Mouse (Mus musculus) left cerebral cortex, postnatal 10 days (tissue): Measurements from ENCODE around the gene Kctd2. TPM values are rescaled to one million over a fixed set of nuclear protein-coding genes. Genes with fewer than 3 reads are reported as not detected.
A peak's percentile ranks its signal among the peaks of the same experiment; 100 is the strongest.

Experiments used
- DNase-seq, 2 experiments: peaks; one replicate each; pipeline ENCODE4 v3.0.0; 2021 to 2022; ENCODE audit warnings: low spot score in 2 of 2, mixed read lengths in 1 of 2; ENCODE audit errors: extremely low spot score in 1 of 2
- intact Hi-C: fragments of 180-260 bp; cut with DNase I; formaldehyde crosslinking; loops from one replicate; pipeline ENCODE4 v1.15.1; 2025
- total RNA-seq, 2 experiments: library from RNA; stranded (reverse); gene quantifications; 2 replicates each; pipeline ENCODE4 v1.2.3; 2021

The Kctd2 gene
- total RNA-seq, 2 experiments from 2014 or later, result 54.3 to 55.7 TPM

- DNase-seq, result no peak
- intact Hi-C loops, result no loop called here
Observed at GRCm38 (mm10) chr11:115393721-115394325, 26.1 kb upstream of the Kctd2 start.

DNA sequence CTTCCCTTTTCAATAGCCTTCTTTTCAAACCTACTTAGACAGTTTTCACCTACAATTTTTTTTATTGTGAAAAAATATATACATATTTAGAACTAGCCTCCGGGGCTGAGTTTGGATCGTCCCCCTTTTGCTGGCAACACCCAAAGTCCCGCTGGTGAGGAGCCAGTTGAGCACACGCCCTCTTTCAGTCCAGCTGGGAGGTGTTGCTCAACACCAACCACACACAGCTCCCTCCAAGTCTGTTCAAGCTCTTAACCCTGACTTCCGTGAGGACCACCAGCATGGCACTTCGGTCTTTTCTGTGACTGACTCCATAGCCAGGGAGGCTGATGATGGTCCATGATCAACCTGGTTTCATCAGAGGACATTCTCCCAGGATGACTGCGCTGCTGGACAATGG lies 21.8 kb upstream of the Kctd2 start:
- DNase-seq, result no peak
- intact Hi-C loops, result no loop called here

DNA sequence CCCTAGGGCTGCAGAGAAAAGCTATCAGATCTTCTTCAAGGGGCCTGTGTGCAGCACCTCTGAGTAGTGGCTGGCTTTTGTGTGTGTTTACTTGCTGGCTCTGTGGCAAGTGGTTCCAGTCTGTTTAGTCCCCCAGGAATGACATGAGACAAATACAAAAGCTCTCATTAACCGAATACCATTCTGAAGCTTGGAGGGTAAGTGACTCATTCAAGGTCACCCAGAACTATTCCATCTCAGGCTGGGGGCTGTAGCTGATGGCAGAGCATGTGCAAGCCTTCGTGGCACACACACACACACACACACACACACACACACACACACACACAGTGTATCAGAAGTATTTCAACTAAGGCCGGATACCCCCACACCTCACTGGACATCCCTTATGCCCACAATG lies 19.8 kb upstream of the Kctd2 start:
- no peak for DNase-seq
- intact Hi-C loops, result no loop called here

DNA sequence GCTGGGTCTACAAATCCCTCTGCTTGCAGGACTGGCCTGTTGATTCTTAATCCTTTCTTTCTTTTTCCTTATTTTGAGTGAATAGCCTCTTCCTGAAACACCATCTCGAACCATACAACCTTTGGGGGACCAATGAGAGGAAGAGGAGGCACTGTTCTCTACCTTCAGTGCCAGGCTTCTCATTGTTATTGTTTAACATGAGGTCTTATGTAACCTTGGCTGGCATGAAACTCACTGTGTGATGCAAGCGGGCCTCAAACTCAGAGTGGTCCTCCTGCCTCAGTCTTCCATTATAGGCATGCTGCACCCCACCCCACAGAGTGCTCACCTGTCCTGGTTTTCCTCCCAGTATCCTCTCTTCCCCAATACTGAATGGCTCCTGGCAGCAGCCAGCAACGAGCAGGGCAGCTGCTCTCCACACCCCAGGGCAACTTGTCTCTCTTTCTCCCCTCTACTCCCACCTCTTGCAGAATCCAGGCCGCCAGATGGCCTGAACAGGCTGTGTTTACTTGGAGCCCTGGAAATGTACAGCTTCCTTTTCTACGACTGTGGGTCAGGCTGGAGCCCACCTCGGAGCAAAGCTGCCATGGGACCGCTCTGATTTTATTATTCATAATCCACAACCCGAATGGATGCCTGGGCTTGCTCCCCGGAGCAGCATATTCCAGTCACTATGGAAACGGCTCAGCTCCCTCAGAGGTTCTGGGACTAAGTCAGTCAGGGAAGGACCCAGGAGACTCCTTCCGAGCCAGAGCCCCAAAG lies 19.1 kb upstream of the Kctd2 start:
- intact Hi-C loops, result no loop called here
- DNase-seq, result peak in 1 of 2 experiments; percentile 28

- intact Hi-C loops, result no loop called here
- peak; percentile 80 to 91 for DNase-seq
Observed at GRCm38 (mm10) chr11:115403338-115404124, 16.4 kb upstream of the Kctd2 start, which contains the start of gene Mrpl58. TSS of gene Mrpl58 (plus strand) at chr11:115403752.

DNA sequence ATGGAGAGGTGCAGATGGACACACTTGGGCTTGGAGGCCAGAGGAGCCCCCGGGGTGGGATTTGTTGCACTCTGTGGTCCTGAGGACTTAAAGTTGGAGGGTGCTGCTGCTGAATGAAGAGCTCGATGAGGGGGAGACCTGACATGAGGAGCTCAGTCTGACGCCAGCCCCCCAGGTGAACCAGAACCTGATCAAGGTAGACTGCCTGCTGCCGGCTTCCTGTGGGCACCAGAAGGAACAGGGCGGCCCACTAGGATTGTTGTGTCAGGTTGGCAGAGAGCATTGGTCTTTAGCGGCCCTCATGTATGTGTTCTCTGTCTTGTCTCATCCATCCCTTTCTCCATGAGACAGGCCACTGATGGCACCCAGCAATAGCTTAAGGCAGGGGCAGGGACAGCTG lies 14.2 kb upstream of the Kctd2 start:
- intact Hi-C loops, result no loop called here
- DNase-seq, result peak in 1 of 2 experiments; percentile 20

- DNase-seq, result no peak
- intact Hi-C loops, result no loop called here
Observed at GRCm38 (mm10) chr11:115406858-115407401, 13.0 kb upstream of the Kctd2 start.

- intact Hi-C loops, result no loop called here
- DNase-seq, result no peak
Observed at GRCm38 (mm10) chr11:115408266-115408920, 11.5 kb upstream of the Kctd2 start.

DNA sequence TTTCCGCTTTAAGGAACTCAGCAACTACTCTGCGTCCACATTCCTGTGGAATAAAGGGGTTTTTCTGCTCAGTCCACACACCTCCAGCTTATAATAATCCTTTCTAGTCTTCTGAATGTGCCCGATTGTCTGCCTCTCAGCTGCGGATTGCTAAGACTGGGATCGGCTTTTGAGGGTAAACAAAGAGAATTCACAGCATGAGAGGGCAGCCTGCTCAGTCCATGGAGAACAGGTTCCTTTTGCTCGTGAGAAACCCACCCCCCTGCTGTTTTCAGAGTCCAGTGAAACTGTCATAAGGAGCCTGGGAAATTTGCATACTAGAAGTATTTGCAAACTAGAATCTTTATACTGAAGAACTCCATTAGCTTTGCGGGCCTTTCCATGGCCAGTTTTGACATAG lies 10.4 kb upstream of the Kctd2 start:
- intact Hi-C loops, result no loop called here

DNA sequence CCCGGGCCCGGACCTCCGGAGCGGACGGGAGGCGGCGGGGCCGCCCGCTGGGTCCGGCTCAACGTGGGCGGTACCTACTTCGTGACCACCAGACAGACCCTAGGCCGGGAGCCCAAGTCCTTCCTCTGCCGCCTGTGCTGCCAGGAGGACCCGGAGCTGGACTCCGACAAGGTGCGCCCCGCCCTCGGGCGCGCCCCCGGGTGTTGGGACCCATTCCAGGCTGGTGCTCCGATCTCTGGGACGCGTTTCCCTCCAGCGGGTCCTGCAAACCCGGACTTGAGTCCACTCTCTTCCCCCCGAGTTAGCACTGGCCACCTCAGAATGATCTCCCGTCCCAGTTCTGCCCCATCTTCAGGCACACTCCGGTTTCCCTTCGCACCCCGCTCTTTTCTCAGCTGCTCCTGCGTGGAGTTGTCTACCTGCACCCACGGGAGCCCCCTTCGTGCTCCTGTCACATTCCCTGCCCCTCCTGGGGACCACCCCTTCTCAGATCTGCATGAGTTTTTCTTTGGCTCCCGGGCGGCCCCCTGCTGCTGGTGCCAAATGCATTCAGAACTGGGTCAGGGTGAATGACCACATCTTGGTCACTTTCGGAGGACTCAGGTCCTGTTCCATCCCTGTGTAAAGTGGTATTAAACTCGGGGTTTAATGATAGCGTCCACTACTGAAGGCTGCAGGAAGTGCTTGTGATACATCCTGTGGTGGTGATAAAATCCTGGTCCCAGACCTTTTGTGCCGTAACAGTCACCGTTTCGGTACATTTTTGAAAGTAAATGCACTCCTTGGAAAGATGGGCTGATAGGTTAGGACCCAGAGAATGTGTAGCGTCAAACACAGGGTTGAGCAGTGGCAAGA lies 635 bp downstream of the Kctd2 start:
- intact Hi-C loops, result loop anchor here (2.0 kb wide), 1 partner anchor 54 kb away; the partner anchor contains the start of gene Armc7
- peak; percentile 30 to 81 for DNase-seq

More for the DNA sequence above, 10.4 kb upstream of the Kctd2 start:
- DNase-seq, result no peak

DNA sequence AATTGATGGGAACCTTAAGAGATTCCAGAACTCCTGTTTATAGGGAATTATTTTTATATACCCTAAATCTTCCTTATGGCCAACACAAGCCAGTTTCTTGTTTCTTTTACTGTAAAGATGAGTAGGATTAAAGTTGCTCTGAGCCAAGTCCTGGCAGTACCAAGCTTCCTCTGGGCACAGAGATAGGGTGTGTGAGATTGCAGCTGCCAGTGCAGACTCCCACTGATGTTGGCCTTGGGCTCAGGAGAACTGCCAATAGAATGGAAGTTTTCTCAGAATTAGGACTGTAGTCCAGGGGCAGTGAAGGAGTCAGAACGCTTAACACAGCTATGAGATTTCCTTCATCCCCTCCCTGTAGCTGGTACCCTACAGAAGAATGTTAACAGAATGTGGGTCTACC lies 1.4 kb downstream of the Kctd2 start:
- intact Hi-C loops, result loop anchor here (2.0 kb wide), 1 partner anchor 53 kb away; the partner anchor contains the start of gene Armc7

GRCm38 (mm10) chr11:115421972-115422371 lies 2.0 kb downstream of the Kctd2 start:
- intact Hi-C loops, result loop anchor here (2.0 kb wide), 1 partner anchor 53 kb away; the partner anchor contains the start of gene Armc7
- no peak for DNase-seq

More for the DNA sequence above, 1.4 kb downstream of the Kctd2 start:
- DNase-seq, result no peak

DNA sequence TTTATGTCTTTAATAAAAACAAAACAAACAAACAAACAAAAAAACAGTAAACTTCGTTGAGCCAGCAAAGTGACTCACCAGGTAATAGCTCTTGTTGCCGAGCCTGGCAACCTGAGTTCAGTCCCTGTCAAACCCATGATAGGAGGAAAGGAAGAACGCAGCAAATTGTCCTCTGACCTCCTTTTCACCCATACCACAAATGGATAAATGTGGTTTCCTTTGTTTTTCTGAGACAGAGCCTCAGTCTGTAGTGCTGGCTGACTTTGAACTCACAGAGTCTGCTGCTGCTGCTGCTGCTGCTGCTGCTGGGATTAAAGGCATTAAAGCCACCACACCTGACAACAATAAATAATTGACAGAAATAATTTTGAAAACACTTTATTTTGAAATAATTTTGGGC lies 3.2 kb downstream of the Kctd2 start:
- intact Hi-C loops, result no loop called here
- DNase-seq, result no peak

DNA sequence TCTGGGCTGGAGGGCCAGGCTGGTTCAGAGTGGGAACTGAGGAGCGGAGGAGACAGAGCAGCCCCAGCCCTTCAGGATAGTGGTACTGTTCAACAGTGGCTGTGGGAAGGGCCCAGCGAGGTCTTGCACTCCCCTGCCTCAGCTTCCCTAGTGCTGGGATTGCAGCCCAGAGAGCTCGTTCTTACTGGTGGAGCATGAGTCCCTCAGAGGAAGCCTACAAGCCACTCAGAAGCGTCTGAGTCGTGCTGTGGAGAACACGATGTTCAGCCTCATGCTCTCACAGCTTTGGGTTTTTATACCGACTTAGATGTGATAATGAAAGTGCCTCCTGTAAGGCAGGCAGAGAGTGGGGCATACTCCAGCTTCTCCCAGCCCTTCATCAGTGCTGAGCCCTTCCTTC lies 4.7 kb downstream of the Kctd2 start:
- intact Hi-C loops, result no loop called here

GRCm38 (mm10) chr11:115425671-115426070 lies 5.7 kb downstream of the Kctd2 start:
- no peak for DNase-seq
- intact Hi-C loops, result no loop called here

More for the DNA sequence above, 4.7 kb downstream of the Kctd2 start:
- DNase-seq, result no peak

DNA sequence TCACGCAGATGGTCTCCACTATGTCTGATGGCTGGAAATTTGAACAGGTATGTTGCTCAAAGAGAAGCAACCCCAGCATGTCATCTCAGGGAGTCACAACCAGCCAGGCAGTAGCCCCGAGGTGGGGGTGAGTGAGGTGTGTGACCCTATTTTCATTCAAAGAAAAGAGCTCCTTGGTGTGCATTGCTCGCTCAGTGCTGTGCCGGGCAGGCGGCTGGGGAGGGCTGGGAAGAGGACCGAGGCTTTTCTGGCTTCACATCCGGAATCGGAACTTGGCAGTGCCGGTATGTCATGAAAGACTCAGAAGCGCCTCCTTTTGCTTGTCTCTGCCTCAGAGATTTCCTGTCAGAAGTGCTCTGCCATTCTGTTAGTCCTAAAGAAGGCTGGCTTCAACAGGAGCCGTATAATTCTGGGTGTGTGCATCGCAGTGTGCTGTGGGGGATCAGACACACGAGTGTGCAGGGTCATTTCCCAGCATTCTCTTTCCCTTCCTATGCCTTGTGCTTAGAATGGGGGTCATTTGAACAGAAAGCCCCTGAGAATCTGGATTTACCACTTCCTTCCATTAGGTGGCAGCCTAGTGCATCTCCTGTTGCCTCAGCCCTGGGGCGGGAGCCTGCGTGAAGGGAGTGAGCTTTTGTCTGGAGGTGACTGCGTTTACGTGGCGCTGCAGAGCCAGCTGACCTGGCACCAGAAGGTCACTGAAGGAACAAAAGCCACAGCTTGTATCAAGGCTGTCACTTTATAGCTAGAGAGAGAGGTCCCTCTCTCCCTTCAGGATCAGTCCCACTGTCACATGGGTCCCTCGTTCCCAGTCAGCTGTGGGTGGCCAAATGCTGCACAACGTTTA lies 7.8 kb downstream of the Kctd2 start:
- intact Hi-C loops, result no loop called here
- peak; percentile 72 to 83 for DNase-seq

- no peak for DNase-seq
- intact Hi-C loops, result no loop called here
Observed at GRCm38 (mm10) chr11:115429307-115429706, 9.4 kb downstream of the Kctd2 start.
